Mouse (Mus musculus): ENCODE results near the gene Faah. TPM values are rescaled to one million over a fixed set of nuclear protein-coding genes. Genes with fewer than 3 reads are reported as not detected.

Faah gene
- polyA plus RNA-seq, 1 experiment from 2014 or later, result 0.35 TPM

GRCm38 (mm10) chr4:115978911-115979310, 38.8 kb downstream of the Faah start:
- Histone ChIP-seq H3K9ac (ENCODE audit: low read length) (no peak overlapping the region), H3K27me3 (ENCODE audit: control insufficient read depth, insufficient read depth, low read length) (peaks cover 64% of the 10 kb centered on the region), H3K4me3 (ENCODE audit: low read depth, low read length) (peak overlapping the region; percentile 18; the same call in 1 of the 2 replicates), H3K4me1 (ENCODE audit: control insufficient read depth, insufficient read depth, low read length) (peaks cover 11% of the 10 kb centered on the region; the same call in 1 of the 2 replicates), H3K36me3 (ENCODE audit: control insufficient read depth, insufficient read depth, low read length) (no peaks in the 10 kb centered on the region), H3K27ac (replicated peaks; ENCODE audit: low read depth, low read length) (no peak overlapping the region), H3K9me3 (ENCODE audit: control insufficient read depth, low read length) (no peaks in the 10 kb centered on the region), H3K4me2 (ENCODE audit: low read depth, severe bottlenecking) (peak overlapping the region; percentile 56)
- DNase-seq (ENCODE audit: low spot score) (peak; percentile 24), ATAC-seq (ENCODE audit: insufficient number of reproducible peaks, low FRiP score, low TSS enrichment, low read depth) (no peak)
- WGBS, result 7% methylated on average over 4 of the region's 4 CpGs

GRCm38 (mm10) chr4:115972543-115972942, 45.2 kb downstream of the Faah start:
- Histone ChIP-seq H3K27me3 (ENCODE audit: control insufficient read depth, insufficient read depth, low read length) (peaks cover 63% of the 10 kb centered on the region), H3K27ac (replicated peaks; ENCODE audit: low read depth, low read length) (no peak overlapping the region), H3K9ac (ENCODE audit: low read length) (no peak overlapping the region), H3K4me3 (ENCODE audit: low read depth, low read length) (no peak overlapping the region), H3K4me2 (ENCODE audit: low read depth, severe bottlenecking) (no peak overlapping the region), H3K4me1 (ENCODE audit: control insufficient read depth, insufficient read depth, low read length) (0 out of 2 replicates have a peak, but pooled peaks cover 3% of the 10 kb centered on the region), H3K36me3 (ENCODE audit: control insufficient read depth, insufficient read depth, low read length) (no peaks in the 10 kb centered on the region), H3K9me3 (ENCODE audit: control insufficient read depth, low read length) (no peaks in the 10 kb centered on the region)
- no peak for ATAC-seq (ENCODE audit: insufficient number of reproducible peaks, low FRiP score, low TSS enrichment, low read depth)
- no peak for DNase-seq (ENCODE audit: low spot score)
- 48% methylated on average over 24 of the region's 24 CpGs for WGBS

GRCm38 (mm10) chr4:115964446-115964845, 53.3 kb downstream of the Faah start:
- no peaks in the 10 kb centered on the region for H3K36me3 ChIP-seq (ENCODE audit: control insufficient read depth, insufficient read depth, low read length)
- no peaks in the 10 kb centered on the region; the same call in 1 of the 2 replicates for H3K4me1 ChIP-seq (ENCODE audit: control insufficient read depth, insufficient read depth, low read length)
- no peak overlapping the region for H3K9ac ChIP-seq (ENCODE audit: low read length)
- H3K4me3 ChIP-seq (ENCODE audit: low read depth, low read length), result no peak overlapping the region
- no peak overlapping the region for H3K4me2 ChIP-seq (ENCODE audit: low read depth, severe bottlenecking)
- ATAC-seq (ENCODE audit: insufficient number of reproducible peaks, low FRiP score, low TSS enrichment, low read depth), result no peak
- H3K27me3 ChIP-seq (ENCODE audit: control insufficient read depth, insufficient read depth, low read length), result peaks cover 69% of the 10 kb centered on the region
- WGBS, result 14% methylated on average over 5 of the region's 5 CpGs
- no peak for DNase-seq (ENCODE audit: low spot score)
- H3K9me3 ChIP-seq (ENCODE audit: control insufficient read depth, low read length), result no peaks in the 10 kb centered on the region
- H3K27ac ChIP-seq (replicated peaks; ENCODE audit: low read depth, low read length), result no peak overlapping the region

- no peak overlapping the region for H3K4me2 ChIP-seq (ENCODE audit: low read depth, severe bottlenecking)
- DNase-seq (ENCODE audit: low spot score) (no peak), ATAC-seq (ENCODE audit: insufficient number of reproducible peaks, low FRiP score, low TSS enrichment, low read depth) (no peak)
- no peak overlapping the region for H3K9ac ChIP-seq (ENCODE audit: low read length)
- peaks cover 69% of the 10 kb centered on the region for H3K27me3 ChIP-seq (ENCODE audit: control insufficient read depth, insufficient read depth, low read length)
- no peak overlapping the region for H3K27ac ChIP-seq (replicated peaks; ENCODE audit: low read depth, low read length)
- H3K4me1 ChIP-seq (ENCODE audit: control insufficient read depth, insufficient read depth, low read length), result no peaks in the 10 kb centered on the region; the same call in 1 of the 2 replicates
- H3K9me3 ChIP-seq (ENCODE audit: control insufficient read depth, low read length), result no peaks in the 10 kb centered on the region
- 5% methylated on average over 6 of the region's 6 CpGs for WGBS
- no peak overlapping the region; the same call in 1 of the 2 replicates for H3K4me3 ChIP-seq (ENCODE audit: low read depth, low read length)
- no peaks in the 10 kb centered on the region for H3K36me3 ChIP-seq (ENCODE audit: control insufficient read depth, insufficient read depth, low read length)
Measured at GRCm38 (mm10) chr4:115963751-115964150, 54.0 kb downstream of the Faah start.

GRCm38 (mm10) chr4:115962671-115963412, 54.9 kb downstream of the Faah start:
- under 1% methylated on average over 79 of the region's 79 CpGs for WGBS

GRCm38 (mm10) chr4:115961991-115962390, 55.7 kb downstream of the Faah start:
- Histone ChIP-seq H3K4me3 (ENCODE audit: low read depth, low read length) (no peak overlapping the region), H3K36me3 (ENCODE audit: control insufficient read depth, insufficient read depth, low read length) (no peaks in the 10 kb centered on the region), H3K4me1 (ENCODE audit: control insufficient read depth, insufficient read depth, low read length) (no peaks in the 10 kb centered on the region; the same call in 1 of the 2 replicates), H3K4me2 (ENCODE audit: low read depth, severe bottlenecking) (no peak overlapping the region), H3K9me3 (ENCODE audit: control insufficient read depth, low read length) (no peaks in the 10 kb centered on the region), H3K27me3 (ENCODE audit: control insufficient read depth, insufficient read depth, low read length) (peaks cover 58% of the 10 kb centered on the region), H3K9ac (ENCODE audit: low read length) (no peak overlapping the region), H3K27ac (replicated peaks; ENCODE audit: low read depth, low read length) (no peak overlapping the region)
- ATAC-seq (ENCODE audit: insufficient number of reproducible peaks, low FRiP score, low TSS enrichment, low read depth) (no peak), DNase-seq (ENCODE audit: low spot score) (no peak)
- 12% methylated on average over 7 of the region's 7 CpGs for WGBS

More at GRCm38 (mm10) chr4:115962671-115963412, 54.9 kb downstream of the Faah start:
- Histone ChIP-seq H3K4me3 (ENCODE audit: low read depth, low read length) (peak overlapping the region; percentile 59), H3K4me2 (ENCODE audit: low read depth, severe bottlenecking) (peak overlapping the region; percentile 88), H3K27me3 (ENCODE audit: control insufficient read depth, insufficient read depth, low read length) (peaks cover 66% of the 10 kb centered on the region), H3K36me3 (ENCODE audit: control insufficient read depth, insufficient read depth, low read length) (no peaks in the 10 kb centered on the region), H3K4me1 (ENCODE audit: control insufficient read depth, insufficient read depth, low read length) (no peaks in the 10 kb centered on the region; the same call in 1 of the 2 replicates), H3K9ac (ENCODE audit: low read length) (peak overlapping the region; percentile 57; the same call in 1 of the 2 replicates), H3K9me3 (ENCODE audit: control insufficient read depth, low read length) (no peaks in the 10 kb centered on the region), H3K27ac (replicated peaks; ENCODE audit: low read depth, low read length) (no peak overlapping the region)
- peak; percentile 68 for DNase-seq (ENCODE audit: low spot score)
- ATAC-seq (ENCODE audit: insufficient number of reproducible peaks, low FRiP score, low TSS enrichment, low read depth), result peak; percentile 33

- H3K9me3 ChIP-seq (ENCODE audit: control insufficient read depth, low read length), result no peaks in the 10 kb centered on the region
- no peak overlapping the region for H3K4me2 ChIP-seq (ENCODE audit: low read depth, severe bottlenecking)
- no peak overlapping the region for H3K9ac ChIP-seq (ENCODE audit: low read length)
- DNase-seq (ENCODE audit: low spot score) (no peak), ATAC-seq (ENCODE audit: insufficient number of reproducible peaks, low FRiP score, low TSS enrichment, low read depth) (no peak)
- H3K36me3 ChIP-seq (ENCODE audit: control insufficient read depth, insufficient read depth, low read length), result no peaks in the 10 kb centered on the region
- H3K4me1 ChIP-seq (ENCODE audit: control insufficient read depth, insufficient read depth, low read length), result no peaks in the 10 kb centered on the region
- peaks cover 56% of the 10 kb centered on the region for H3K27me3 ChIP-seq (ENCODE audit: control insufficient read depth, insufficient read depth, low read length)
- no peak overlapping the region for H3K27ac ChIP-seq (replicated peaks; ENCODE audit: low read depth, low read length)
- H3K4me3 ChIP-seq (ENCODE audit: low read depth, low read length), result no peak overlapping the region
Measured at GRCm38 (mm10) chr4:115959546-115959945, 58.2 kb downstream of the Faah start.

GRCm38 (mm10) chr4:115955494-115955775, 62.3 kb downstream of the Faah start:
- Histone ChIP-seq H3K9ac (ENCODE audit: low read length) (no peak overlapping the region), H3K4me2 (ENCODE audit: low read depth, severe bottlenecking) (no peak overlapping the region), H3K4me3 (ENCODE audit: low read depth, low read length) (no peak overlapping the region), H3K27me3 (ENCODE audit: control insufficient read depth, insufficient read depth, low read length) (peaks cover 51% of the 10 kb centered on the region), H3K27ac (replicated peaks; ENCODE audit: low read depth, low read length) (no peak overlapping the region), H3K4me1 (ENCODE audit: control insufficient read depth, insufficient read depth, low read length) (no peaks in the 10 kb centered on the region), H3K9me3 (ENCODE audit: control insufficient read depth, low read length) (no peaks in the 10 kb centered on the region), H3K36me3 (ENCODE audit: control insufficient read depth, insufficient read depth, low read length) (no peaks in the 10 kb centered on the region)
- WGBS, result 6% methylated on average over 3 of the region's 3 CpGs
- DNase-seq (ENCODE audit: low spot score) (no peak), ATAC-seq (ENCODE audit: insufficient number of reproducible peaks, low FRiP score, low TSS enrichment, low read depth) (no peak)

All from limb, embryonic 11.5 days (tissue).